Mouse (Mus musculus): ENCODE results near the gene Trf. TPM values are rescaled to one million over a fixed set of nuclear protein-coding genes. Genes with fewer than 3 reads are reported as not detected.

Trf gene
- polyA plus RNA-seq (2016; fragmentation: Nextera tagmentation; extraction: Ambion mirVana): 9.3 and 10.5 TPM in 2 replicates

DNA sequence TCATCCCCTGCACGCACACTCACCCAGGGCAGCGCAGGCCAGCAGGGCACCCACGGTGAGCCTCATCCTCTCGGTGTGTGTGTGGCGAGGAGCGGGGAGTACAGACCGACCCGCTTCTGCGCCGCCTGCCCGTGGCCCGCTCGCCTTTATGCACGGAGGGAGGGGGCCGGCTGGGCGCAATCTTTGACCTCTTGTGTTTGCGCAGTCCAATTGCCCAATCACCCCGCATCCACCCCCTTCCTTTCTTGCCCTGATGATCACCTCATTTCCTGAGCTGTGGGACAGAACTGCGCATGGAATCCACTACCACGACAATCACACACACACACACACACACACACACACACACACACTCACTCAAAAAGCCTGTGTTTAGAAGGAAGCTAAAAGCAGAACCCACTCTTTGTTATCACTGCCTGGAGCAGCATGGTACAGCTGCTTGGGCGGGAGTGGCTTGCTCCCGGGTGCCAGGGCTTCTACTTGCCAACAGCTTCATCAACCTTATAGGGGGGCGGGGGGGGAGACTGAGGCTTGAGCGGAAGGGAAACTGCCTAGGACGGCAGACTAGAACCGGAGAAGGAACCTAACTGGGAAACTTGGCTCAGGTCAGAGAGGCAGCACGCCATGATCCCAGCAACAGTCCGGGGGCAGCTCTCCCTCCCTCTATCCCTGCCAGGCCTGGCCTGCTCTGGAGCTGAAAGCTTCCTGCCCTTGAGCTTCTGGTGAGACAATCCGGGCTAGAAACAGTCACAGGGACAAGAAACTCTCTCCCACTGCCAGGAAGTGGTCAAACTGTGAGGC lies at the start of gene Trf, which contains the start of gene Gm20425:
Gene Trf (minus strand): TSS at position 294 of the 801 bp plus-strand sequence.
Gene Gm20425 (minus strand): TSS at position 157 of the 801 bp plus-strand sequence.
- peak within 1 kb of the TSS; percentile 76 for H3K27ac ChIP-seq
- DNase-seq (ENCODE audit: low spot score): no peak
- H3K9me3 ChIP-seq (replicated peaks): no peaks in the 10 kb centered on the region
- H3K27me3 ChIP-seq (ENCODE audit: low read depth, poor library complexity, severe bottlenecking): no peaks in the 10 kb centered on the region
- no peaks in the 10 kb centered on the region for H3K36me3 ChIP-seq
- WGBS: 56% methylated on average over 29 of the region's 29 CpGs
- 0 out of 2 replicates have a peak within 1 kb of the TSS, but pooled peaks have one; percentile 6 for H3K4me3 ChIP-seq
- peaks cover 22% of the 10 kb centered on the region for H3K4me1 ChIP-seq

DNA sequence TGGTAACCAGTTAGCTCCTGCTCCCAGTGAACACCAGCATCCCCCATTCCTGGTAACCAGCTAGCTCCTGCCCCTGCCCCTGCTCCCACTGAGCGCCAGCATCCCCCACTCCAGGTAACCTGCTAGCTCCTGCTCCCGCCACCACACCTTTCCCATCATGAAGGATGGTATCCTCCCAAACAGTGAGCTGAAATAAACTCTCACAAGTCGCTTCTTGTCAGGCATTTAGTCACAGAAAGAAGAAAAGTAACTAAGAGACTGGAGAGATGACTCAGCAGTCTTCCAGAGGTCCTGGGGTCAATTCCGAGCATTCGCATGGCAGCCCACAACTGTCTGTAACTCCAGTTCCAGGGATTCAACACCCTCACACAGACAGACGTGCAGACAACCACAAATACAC lies 46.6 kb upstream of the Trf start:
- DNase-seq (ENCODE audit: low spot score): no peak
- 88% methylated on average over 6 of the region's 6 CpGs for WGBS
- Histone ChIP-seq H3K27ac (no peak overlapping the region), H3K4me1 (no peaks in the 10 kb centered on the region), H3K4me3 (no peak overlapping the region), H3K9me3 (replicated peaks) (no peaks in the 10 kb centered on the region), H3K27me3 (ENCODE audit: low read depth, poor library complexity, severe bottlenecking) (no peaks in the 10 kb centered on the region), H3K36me3 (no peaks in the 10 kb centered on the region)

DNA sequence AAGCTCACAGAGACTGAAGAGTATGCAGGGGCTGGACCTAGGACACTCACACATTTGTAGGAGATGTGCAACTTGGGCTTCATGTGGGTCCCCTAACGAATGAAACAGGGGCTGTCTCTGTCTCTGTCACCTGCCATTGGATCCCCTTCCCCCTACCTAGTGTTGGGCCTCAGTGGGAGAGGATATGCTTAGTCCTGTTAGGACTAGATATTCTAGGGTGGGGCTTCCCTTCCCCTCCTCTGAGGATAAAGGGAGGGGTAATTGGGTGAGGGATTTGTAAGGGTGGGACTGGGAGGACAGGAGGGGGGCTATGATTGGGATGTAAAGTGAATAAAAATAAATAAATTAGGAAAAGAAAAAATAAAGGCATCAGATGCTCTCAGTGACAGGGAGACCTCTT lies 45.4 kb upstream of the Trf start:
- no peaks in the 10 kb centered on the region for H3K4me1 ChIP-seq
- H3K27me3 ChIP-seq (ENCODE audit: low read depth, poor library complexity, severe bottlenecking): no peaks in the 10 kb centered on the region
- no peak overlapping the region for H3K27ac ChIP-seq
- H3K9me3 ChIP-seq (replicated peaks): no peaks in the 10 kb centered on the region
- 56% methylated on average over 1 of the region's 1 CpGs for WGBS
- no peak overlapping the region for H3K4me3 ChIP-seq
- DNase-seq (ENCODE audit: low spot score): no peak
- H3K36me3 ChIP-seq: no peaks in the 10 kb centered on the region

DNA sequence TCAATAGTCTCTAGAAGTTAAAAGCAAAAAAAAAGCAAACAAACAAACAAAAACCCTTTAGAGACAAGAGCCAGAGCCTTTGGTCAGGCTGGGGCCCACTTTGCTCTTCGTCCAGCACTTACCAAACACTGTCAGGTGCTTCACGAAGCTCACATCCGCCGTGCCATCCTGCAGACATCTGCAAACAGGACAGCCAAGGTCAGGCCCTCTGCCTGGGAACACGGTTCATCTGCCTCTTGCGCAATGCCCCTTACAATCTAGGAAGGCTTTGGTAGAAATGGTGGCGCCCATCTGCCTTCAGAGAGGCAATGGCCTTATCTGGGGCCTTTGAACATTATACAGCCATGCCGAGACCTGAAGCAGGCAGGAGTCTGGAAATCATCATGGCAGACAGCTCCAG lies 44.6 kb upstream of the Trf start:
- no peak for DNase-seq (ENCODE audit: low spot score)
- WGBS: 72% methylated on average over 8 of the region's 8 CpGs
- H3K27me3 ChIP-seq (ENCODE audit: low read depth, poor library complexity, severe bottlenecking): no peaks in the 10 kb centered on the region

DNA sequence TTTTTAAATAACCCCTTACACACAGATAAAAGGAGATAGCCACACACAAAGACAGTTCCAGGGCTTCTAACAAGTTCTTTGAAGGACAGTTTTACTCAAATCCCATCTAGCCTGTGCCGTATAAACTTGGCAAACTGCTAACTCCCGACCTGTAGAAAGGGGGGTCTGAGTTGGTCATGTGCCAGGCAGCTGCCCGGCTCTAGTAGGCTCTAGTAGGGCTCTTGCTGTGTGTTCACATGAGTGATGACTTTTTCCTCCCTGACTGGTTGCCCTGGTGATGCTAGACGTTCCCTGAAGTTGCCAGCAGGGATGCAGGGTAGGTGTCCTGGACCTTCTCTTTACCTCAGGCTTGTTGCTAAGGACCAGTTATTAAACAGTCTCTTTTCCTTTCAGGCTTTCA lies 40.9 kb upstream of the Trf start:
- no peak for DNase-seq (ENCODE audit: low spot score)
- no peaks in the 10 kb centered on the region for H3K27me3 ChIP-seq (ENCODE audit: low read depth, poor library complexity, severe bottlenecking)
- WGBS: 36% methylated on average over 4 of the region's 4 CpGs
- no peaks in the 10 kb centered on the region for H3K9me3 ChIP-seq (replicated peaks)
- H3K36me3 ChIP-seq: no peaks in the 10 kb centered on the region
- H3K4me1 ChIP-seq: no peaks in the 10 kb centered on the region
- H3K4me3 ChIP-seq: no peak overlapping the region
- no peak overlapping the region for H3K27ac ChIP-seq

More for the DNA sequence above, 44.6 kb upstream of the Trf start:
- H3K27ac ChIP-seq: no peak overlapping the region
- H3K36me3 ChIP-seq: no peaks in the 10 kb centered on the region
- no peaks in the 10 kb centered on the region for H3K4me1 ChIP-seq
- no peaks in the 10 kb centered on the region for H3K9me3 ChIP-seq (replicated peaks)
- no peak overlapping the region for H3K4me3 ChIP-seq

DNA sequence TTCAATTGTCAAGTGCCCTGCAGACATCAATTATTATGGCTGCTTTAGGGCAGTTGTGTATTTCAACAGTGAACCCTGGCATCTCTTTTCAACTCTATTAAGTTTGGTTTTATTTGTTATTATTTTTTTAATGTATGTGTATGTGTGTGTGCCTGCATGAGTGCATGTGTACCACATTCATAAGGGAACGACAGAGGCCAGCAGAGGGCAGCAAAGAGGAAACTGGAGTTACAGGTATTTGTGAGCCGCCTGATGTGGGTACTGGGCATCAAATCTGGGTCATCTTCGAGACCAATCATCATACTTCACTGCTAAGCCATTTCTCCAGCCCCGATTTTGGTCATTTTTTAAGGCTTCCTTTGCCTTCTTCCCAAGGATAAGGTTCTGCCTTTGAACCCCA lies 35.5 kb upstream of the Trf start:
- Histone ChIP-seq H3K4me3 (no peak overlapping the region), H3K27ac (no peak overlapping the region), H3K27me3 (ENCODE audit: low read depth, poor library complexity, severe bottlenecking) (no peaks in the 10 kb centered on the region), H3K9me3 (replicated peaks) (no peaks in the 10 kb centered on the region), H3K4me1 (no peaks in the 10 kb centered on the region), H3K36me3 (no peaks in the 10 kb centered on the region)
- DNase-seq (ENCODE audit: low spot score): no peak
- 89% methylated on average over 4 of the region's 4 CpGs for WGBS

DNA sequence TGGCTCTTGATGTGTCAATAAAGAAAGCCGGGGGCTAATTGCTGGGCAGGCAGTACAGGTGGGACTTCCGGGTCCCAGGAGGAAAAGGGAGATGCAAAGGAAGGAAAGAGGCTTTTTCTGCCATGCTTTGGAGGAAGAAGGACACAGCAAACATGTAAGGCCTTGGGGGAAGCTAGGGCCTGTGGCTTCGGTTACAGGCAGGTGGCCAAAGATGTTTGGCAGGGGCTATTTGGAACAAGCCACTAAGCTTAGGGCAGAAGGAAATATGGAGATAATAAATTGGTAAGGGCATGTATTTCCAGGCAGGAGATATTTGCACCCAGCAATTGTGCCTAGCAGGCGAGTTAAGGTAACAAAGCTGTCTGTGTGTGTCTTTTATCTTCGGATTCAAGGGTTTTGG lies 22.7 kb upstream of the Trf start:
- no peaks in the 10 kb centered on the region for H3K36me3 ChIP-seq
- H3K4me3 ChIP-seq: no peak overlapping the region
- H3K4me1 ChIP-seq: no peaks in the 10 kb centered on the region
- no peaks in the 10 kb centered on the region for H3K9me3 ChIP-seq (replicated peaks)
- 87% methylated on average over 5 of the region's 5 CpGs for WGBS
- DNase-seq (ENCODE audit: low spot score): no peak
- no peaks in the 10 kb centered on the region for H3K27me3 ChIP-seq (ENCODE audit: low read depth, poor library complexity, severe bottlenecking)
- H3K27ac ChIP-seq: no peak overlapping the region

DNA sequence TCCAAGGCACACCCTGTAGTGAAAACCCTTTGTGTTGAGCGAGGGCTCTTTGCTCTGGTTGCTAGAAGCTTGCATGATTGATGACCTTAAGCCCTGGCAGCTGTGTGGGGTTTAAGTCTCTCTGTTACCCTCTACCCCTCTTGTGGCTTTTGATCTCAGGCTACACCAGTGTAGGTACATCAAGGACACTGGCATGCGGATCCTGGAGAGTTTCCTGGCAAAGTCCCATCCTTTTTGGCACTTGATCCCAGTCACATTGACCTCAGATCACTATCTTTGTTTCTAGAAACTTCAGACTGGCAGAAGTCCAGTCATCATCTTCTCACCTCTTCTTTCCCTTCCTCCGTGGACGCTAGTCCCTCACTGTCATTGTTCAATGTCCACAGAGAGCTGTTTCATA lies 18.4 kb upstream of the Trf start:
- Histone ChIP-seq H3K4me3 (no peak overlapping the region), H3K4me1 (no peaks in the 10 kb centered on the region), H3K27me3 (ENCODE audit: low read depth, poor library complexity, severe bottlenecking) (no peaks in the 10 kb centered on the region), H3K36me3 (no peaks in the 10 kb centered on the region), H3K27ac (no peak overlapping the region), H3K9me3 (replicated peaks) (no peaks in the 10 kb centered on the region)
- WGBS: 64% methylated on average over 4 of the region's 4 CpGs
- no peak for DNase-seq (ENCODE audit: low spot score)

DNA sequence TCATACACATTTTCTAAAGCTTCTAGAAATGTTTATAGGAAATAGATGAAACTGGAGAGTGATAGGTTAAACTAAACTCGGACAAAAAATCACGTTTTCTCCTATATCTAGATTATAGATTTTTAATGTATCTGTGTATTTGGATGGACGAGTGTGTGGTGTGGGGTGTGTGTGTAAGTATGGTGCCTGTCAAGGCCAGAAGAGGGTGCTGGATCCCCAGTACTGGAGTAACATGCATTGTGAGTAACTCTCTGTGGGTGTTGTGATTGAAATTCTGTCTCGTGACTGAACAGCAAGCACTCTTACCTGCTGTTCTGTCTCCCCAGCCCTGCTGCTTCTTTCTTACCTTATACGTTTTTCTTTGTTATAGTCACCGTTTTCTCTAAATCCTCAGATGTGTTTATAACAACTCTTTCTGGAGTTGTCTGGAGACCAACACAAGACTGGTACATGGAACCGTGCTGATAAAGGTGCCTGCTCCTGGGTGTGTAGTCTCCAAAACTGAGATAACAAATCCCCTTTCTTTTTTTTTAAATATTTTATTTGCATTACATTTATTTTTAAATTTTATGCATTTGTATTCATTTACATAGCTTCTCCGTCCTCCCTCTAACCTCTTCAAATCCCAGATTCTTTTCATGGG lies 16.4 kb upstream of the Trf start:
- Histone ChIP-seq H3K27ac (no peak overlapping the region), H3K36me3 (no peaks in the 10 kb centered on the region), H3K4me3 (no peak overlapping the region), H3K9me3 (replicated peaks) (no peaks in the 10 kb centered on the region), H3K4me1 (no peaks in the 10 kb centered on the region), H3K27me3 (ENCODE audit: low read depth, poor library complexity, severe bottlenecking) (no peaks in the 10 kb centered on the region)
- no peak for DNase-seq (ENCODE audit: low spot score)
- WGBS: 87% methylated on average over 8 of the region's 8 CpGs

DNA sequence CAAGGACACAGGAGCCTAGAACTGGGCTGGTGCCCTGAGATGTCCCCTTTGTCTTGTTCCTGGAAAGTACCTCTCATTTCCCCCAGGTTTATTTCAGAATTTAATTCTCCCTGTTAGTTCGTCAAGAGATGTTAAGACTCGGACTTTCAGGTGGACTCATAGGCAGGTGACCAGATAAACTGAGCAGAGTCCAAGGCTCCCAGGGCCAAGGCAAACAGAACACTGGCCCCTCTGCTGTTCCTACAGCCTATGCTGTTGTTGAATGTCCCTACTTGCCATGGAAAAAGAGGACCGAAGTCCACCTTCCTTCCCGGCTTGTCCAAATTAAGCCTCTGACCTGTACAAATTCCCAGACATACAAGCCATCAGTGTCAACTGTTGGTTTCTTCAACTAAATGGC lies 13.4 kb upstream of the Trf start:
- no peak overlapping the region for H3K4me3 ChIP-seq
- H3K4me1 ChIP-seq: no peaks in the 10 kb centered on the region
- no peaks in the 10 kb centered on the region for H3K36me3 ChIP-seq
- no peak for DNase-seq (ENCODE audit: low spot score)
- WGBS: 92% methylated on average over 4 of the region's 4 CpGs
- H3K27me3 ChIP-seq (ENCODE audit: low read depth, poor library complexity, severe bottlenecking): no peaks in the 10 kb centered on the region
- no peak overlapping the region for H3K27ac ChIP-seq
- no peaks in the 10 kb centered on the region for H3K9me3 ChIP-seq (replicated peaks)

DNA sequence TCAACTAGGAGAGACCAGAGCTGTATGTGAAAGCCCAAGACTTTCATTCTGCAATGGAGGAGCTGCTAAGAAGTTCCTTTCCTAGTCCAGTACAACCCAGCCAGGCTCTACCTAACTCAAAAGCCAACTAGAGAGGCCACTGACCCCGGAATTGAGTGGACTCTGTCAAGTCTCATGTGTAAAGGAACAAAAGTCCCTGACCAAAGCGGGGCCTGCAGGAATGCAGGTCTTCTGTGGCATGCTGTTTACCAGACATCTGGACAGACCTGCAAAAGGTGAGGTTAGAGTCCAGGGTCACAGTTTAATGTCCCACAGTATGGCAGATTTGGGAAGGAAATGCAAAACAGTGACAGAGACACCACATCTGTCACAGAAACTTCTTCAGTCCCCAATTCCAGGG lies 11.0 kb upstream of the Trf start:
- 82% methylated on average over 2 of the region's 2 CpGs for WGBS
- no peaks in the 10 kb centered on the region for H3K9me3 ChIP-seq (replicated peaks)
- H3K4me3 ChIP-seq: no peak overlapping the region
- no peaks in the 10 kb centered on the region for H3K36me3 ChIP-seq
- H3K4me1 ChIP-seq: no peaks in the 10 kb centered on the region
- no peak for DNase-seq (ENCODE audit: low spot score)
- no peaks in the 10 kb centered on the region for H3K27me3 ChIP-seq (ENCODE audit: low read depth, poor library complexity, severe bottlenecking)
- H3K27ac ChIP-seq: no peak overlapping the region

DNA sequence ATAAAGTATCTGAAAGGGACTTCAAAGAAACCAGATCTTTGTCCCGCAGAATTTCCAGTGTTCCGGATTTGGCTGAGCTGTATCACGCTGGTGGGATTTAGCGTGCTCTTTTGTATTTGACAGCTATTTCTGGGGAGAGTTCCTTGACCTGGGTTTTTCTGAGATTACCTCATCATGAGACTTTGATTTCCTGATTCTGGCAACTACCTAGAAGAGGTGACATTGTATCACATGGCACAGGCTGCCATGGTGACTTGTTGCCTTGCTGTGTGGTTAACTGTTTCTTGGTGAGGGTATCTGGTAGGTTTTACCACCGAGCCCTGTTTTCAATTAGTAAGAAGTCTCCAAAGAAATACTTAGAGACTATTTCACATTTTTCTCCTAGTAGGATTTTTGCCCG lies 9.2 kb upstream of the Trf start:
- Histone ChIP-seq H3K4me1 (peaks cover 4% of the 10 kb centered on the region; the same call in 1 of the 2 replicates), H3K9me3 (replicated peaks) (no peaks in the 10 kb centered on the region), H3K4me3 (no peak overlapping the region), H3K27me3 (ENCODE audit: low read depth, poor library complexity, severe bottlenecking) (no peaks in the 10 kb centered on the region), H3K27ac (no peak overlapping the region), H3K36me3 (no peaks in the 10 kb centered on the region)
- WGBS: 88% methylated on average over 6 of the region's 6 CpGs
- no peak for DNase-seq (ENCODE audit: low spot score)

DNA sequence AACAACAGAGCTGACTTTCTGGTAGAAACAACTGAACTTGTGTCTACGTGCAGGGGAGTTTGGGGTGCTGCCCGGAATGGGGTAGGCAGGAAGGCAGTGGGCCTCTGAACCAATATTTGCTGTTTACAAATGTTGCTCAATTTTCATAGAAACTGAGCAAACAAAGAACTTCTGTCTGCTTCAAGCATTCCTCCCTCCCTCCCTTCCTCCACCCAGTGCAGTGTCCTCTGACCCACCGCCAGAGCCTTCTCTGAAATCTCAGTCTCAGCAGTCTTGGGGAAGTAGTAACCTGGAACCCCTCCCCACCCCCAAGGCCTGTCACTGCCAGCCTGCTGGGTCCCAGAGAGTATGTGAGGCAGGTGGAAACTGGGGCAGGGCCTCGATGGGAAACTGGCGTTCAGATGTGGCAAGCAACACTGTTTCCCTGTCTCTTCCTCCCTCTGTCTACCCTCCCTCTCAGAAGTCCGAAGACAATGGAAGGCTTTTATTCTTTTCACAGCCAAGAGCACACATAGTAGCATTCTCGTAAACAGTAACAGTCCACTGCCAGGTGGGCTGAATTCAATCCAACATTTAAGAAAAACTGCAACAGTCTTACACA lies 4.4 kb upstream of the Trf start:
- no peak for DNase-seq (ENCODE audit: low spot score)
- 83% methylated on average over 7 of the region's 7 CpGs for WGBS
- H3K9me3 ChIP-seq (replicated peaks): no peaks in the 10 kb centered on the region
- H3K4me3 ChIP-seq: no peak overlapping the region
- H3K27me3 ChIP-seq (ENCODE audit: low read depth, poor library complexity, severe bottlenecking): no peaks in the 10 kb centered on the region
- peaks cover 22% of the 10 kb centered on the region for H3K4me1 ChIP-seq
- no peaks in the 10 kb centered on the region for H3K36me3 ChIP-seq
- peak overlapping the region; percentile 59; the same call in 1 of the 2 replicates for H3K27ac ChIP-seq

Measured in limb, embryonic 10.5 days (tissue).